Mouse (Mus musculus): ENCODE measurements around the gene Cfap206.

GRCm38 (mm10) chr4:34719421-34719820 lies 10.6 kb downstream of the Cfap206 start:
- TF ChIP-seq POLR2A (IDR thresholded peaks at IDR 0.05; ENCODE audit: borderline replicate concordance, extremely low read depth, insufficient read depth, insufficient read length, poor library complexity, severe bottlenecking) (no peak), CTCF (IDR thresholded peaks at IDR 0.05; ENCODE audit: borderline replicate concordance, extremely low read depth, insufficient read depth, insufficient read length) (no peak)

Data from brain, embryonic 14.5 days (tissue).